Mouse (Mus musculus): ENCODE results near the gene Htra1. TPM values are rescaled to one million over a fixed set of nuclear protein-coding genes. Genes with fewer than 3 reads are reported as not detected.

The Htra1 gene
- total and polyA plus RNA-seq, 3 experiments, result not detected

DNA sequence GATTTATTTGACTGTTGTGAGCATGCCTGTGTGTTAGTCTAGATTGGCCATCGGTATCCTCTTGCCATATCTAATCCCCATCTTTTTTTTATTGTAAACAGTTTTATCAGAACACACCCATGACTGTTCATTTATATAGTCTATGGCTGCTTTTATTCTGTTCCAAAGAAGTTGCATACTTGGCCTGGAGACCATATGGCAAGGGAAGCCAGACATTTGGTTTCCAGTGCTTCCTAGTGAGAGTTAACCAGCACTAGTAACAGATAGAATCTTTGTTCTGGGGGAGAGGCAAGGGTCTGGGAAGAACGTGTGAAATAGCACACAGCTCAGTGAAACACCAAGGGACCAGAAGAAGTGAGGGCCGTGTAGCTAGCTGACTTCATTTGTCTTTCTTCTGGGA lies 33.6 kb downstream of the Htra1 start:
- H3K9ac ChIP-seq (ENCODE audit: control insufficient read depth, low read depth, low read length, poor library complexity, severe bottlenecking), result no peak overlapping the region
- no peaks in the 10 kb centered on the region for H3K27me3 ChIP-seq (ENCODE audit: control insufficient read depth in 1 of 2, insufficient read depth in 2 of 2, low read length in 2 of 2)
- H3K36me3 ChIP-seq (ENCODE audit: control insufficient read depth in 1 of 2, insufficient read depth in 2 of 2, low read length in 2 of 2), result no peaks in the 10 kb centered on the region
- no peak overlapping the region for H3K27ac ChIP-seq (ENCODE audit: control insufficient read depth, low read depth, low read length)
- no peaks in the 10 kb centered on the region for H3K9me3 ChIP-seq (replicated peaks; ENCODE audit: insufficient read depth, low read length)
- no peaks in the 10 kb centered on the region for H3K4me1 ChIP-seq (ENCODE audit: control insufficient read depth in 1 of 2, insufficient read depth in 2 of 2, low read length in 2 of 2)
- no peak for DNase-seq (ENCODE audit: low read depth, low spot score)
- no peak overlapping the region for H3K4me3 ChIP-seq (ENCODE audit: control insufficient read depth in 1 of 2, insufficient read depth in 1 of 2, low read depth in 2 of 2, low read length in 2 of 2)
- no peaks in the 10 kb centered on the region for H3K79me2 ChIP-seq (ENCODE audit: control insufficient read depth, insufficient read depth, low read length, poor library complexity)
- TF ChIP-seq POLR2A (IDR thresholded peaks at IDR 0.05; ENCODE audit: control insufficient read depth in 1 of 2, insufficient read depth in 1 of 2, low read depth in 1 of 2, low read length in 2 of 2, poor library complexity in 1 of 2) (no peak), NELFE (IDR thresholded peaks at IDR 0.05; ENCODE audit: low read depth, low read length) (no peak), USF2 (IDR thresholded peaks at IDR 0.05; ENCODE audit: borderline replicate concordance in 1 of 2, insufficient read depth in 1 of 2, low read depth in 1 of 2, low read length in 2 of 2) (no peak), CTCF (IDR thresholded peaks at IDR 0.05 in 2 of 3, conservative IDR thresholded peaks at IDR 0.05 in 1 of 3; ENCODE audit: control insufficient read depth in 1 of 3, insufficient read depth in 1 of 3, low read depth in 2 of 3, low read length in 3 of 3, poor library complexity in 1 of 3, severe bottlenecking in 1 of 3) (no peak), ETS1 (IDR thresholded peaks at IDR 0.05; ENCODE audit: low read depth, low read length) (no peak), KAT2A (conservative IDR thresholded peaks at IDR 0.05; ENCODE audit: low read depth, low read length) (no peak), MAFK (IDR thresholded peaks at IDR 0.05; ENCODE audit: borderline replicate concordance, low read depth, low read length) (no peak), ZKSCAN1 (IDR thresholded peaks at IDR 0.05; ENCODE audit: low read depth, low read length) (no peak)

DNA sequence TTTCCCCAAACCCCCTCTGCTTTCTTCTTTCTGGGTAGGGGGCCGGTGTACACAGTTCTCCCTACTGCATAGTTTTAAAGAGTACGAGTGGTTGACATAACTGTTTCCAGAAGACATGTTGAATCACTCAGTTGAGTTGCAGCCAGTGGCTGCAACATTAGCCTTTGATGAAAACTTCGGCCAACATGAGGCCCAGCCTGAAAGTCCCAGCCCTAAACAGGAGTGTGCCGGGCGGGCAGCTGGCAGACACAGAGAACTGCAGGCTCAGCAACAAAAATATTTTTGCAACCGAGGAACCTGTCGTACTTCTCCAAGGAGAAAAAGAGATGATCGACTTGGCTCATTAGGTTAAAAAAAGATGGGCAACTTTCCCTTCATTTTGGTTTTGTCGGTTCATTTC lies 36.9 kb downstream of the Htra1 start:
- Histone ChIP-seq H3K79me2 (ENCODE audit: control insufficient read depth, insufficient read depth, low read length, poor library complexity) (no peaks in the 10 kb centered on the region), H3K27me3 (ENCODE audit: control insufficient read depth in 1 of 2, insufficient read depth in 2 of 2, low read length in 2 of 2) (no peaks in the 10 kb centered on the region), H3K27ac (ENCODE audit: control insufficient read depth, low read depth, low read length) (no peak overlapping the region), H3K9me3 (replicated peaks; ENCODE audit: insufficient read depth, low read length) (no peaks in the 10 kb centered on the region), H3K9ac (ENCODE audit: control insufficient read depth, low read depth, low read length, poor library complexity, severe bottlenecking) (no peak overlapping the region), H3K4me1 (ENCODE audit: control insufficient read depth in 1 of 2, insufficient read depth in 2 of 2, low read length in 2 of 2) (no peaks in the 10 kb centered on the region), H3K36me3 (ENCODE audit: control insufficient read depth in 1 of 2, insufficient read depth in 2 of 2, low read length in 2 of 2) (no peaks in the 10 kb centered on the region), H3K4me3 (ENCODE audit: control insufficient read depth in 1 of 2, insufficient read depth in 1 of 2, low read depth in 2 of 2, low read length in 2 of 2) (no peak overlapping the region)
- TF ChIP-seq JUND (IDR thresholded peaks at IDR 0.05; ENCODE audit: low read depth, low read length), result no peak
- no peak for TF ChIP-seq USF1 (IDR thresholded peaks at IDR 0.05; ENCODE audit: low read depth, low read length)
- TF ChIP-seq CHD1 (IDR thresholded peaks at IDR 0.05; ENCODE audit: low read depth, low read length), result no peak
- no peak for TF ChIP-seq USF2 (IDR thresholded peaks at IDR 0.05; ENCODE audit: borderline replicate concordance in 1 of 2, insufficient read depth in 1 of 2, low read depth in 1 of 2, low read length in 2 of 2)
- TF ChIP-seq CHD2 (IDR thresholded peaks at IDR 0.05; ENCODE audit: low read length), result no peak
- no peak for TF ChIP-seq ELF1 (IDR thresholded peaks at IDR 0.05; ENCODE audit: low read depth, low read length)
- TF ChIP-seq POLR2A (IDR thresholded peaks at IDR 0.05; ENCODE audit: control insufficient read depth in 1 of 2, insufficient read depth in 1 of 2, low read depth in 1 of 2, low read length in 2 of 2, poor library complexity in 1 of 2), result no peak
- TF ChIP-seq GABPA (IDR thresholded peaks at IDR 0.05; ENCODE audit: low read depth, low read length), result no peak
- TF ChIP-seq TCF12 (IDR thresholded peaks at IDR 0.05; ENCODE audit: low read depth, low read length), result no peak
- DNase-seq (ENCODE audit: low read depth, low spot score), result no peak
